In the genomic region with DNA sequence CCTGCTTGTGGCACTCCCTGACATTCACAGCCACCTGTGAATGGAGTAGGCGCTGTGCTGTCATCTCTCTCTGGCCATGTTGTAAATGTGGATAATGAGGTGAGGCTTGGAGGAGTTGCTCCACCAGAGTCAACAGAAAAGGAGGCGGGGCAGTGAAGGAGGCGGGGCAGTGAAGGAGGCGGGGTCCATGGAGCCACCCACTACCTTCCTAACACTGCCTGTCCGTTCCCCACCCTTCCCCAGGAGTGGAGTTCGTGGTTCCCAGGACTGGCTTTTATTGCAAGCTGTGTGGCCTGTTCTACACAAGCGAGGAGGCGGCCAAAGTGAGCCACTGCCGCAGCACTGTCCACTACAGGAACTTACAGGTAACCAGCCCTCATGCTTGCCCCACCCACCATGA, we compare ENCODE assay signal across 10 mouse cellular contexts. TPM values are rescaled to one million over a fixed set of nuclear protein-coding genes. Genes with fewer than 3 reads are reported as not detected.
DNase-seq lines count a peak whose midpoint lies in the region; ATAC-seq and TF ChIP-seq lines count a peak whose summit lies in the region.
"Had no signal": no experiment of that assay in that cellular context is flagged by ENCODE, and none has a peak within 500 bp of the region (broad histone marks: within the 10 kb centered on the region; RNA-seq: fewer than 3 reads in every experiment).

No protein-coding gene starts in this region.

- no peaks in the 10 kb centered on the region for H3K27me3 ChIP-seq in heart, embryonic 12.5 days (replicated peaks)
- no peaks in the 10 kb centered on the region for H3K27me3 ChIP-seq in limb, embryonic 10.5 days (ENCODE audit: low read depth, poor library complexity, severe bottlenecking)
- H3K27me3 ChIP-seq: CH12.LX had no signal

- peaks cover 21% of the 10 kb centered on the region for H3K4me1 ChIP-seq in heart, embryonic 12.5 days (replicated peaks)
- H3K4me1 ChIP-seq in limb, embryonic 10.5 days = peaks cover 28% of the 10 kb centered on the region

- intact Hi-C loops in heart, postnatal 10 days (cut with DNase I) = no loop called here
- intact Hi-C loops in left cerebral cortex, adult 2 months (cut with DNase I) = no loop called here

- H3K9ac ChIP-seq in heart, embryonic 12.5 days = no peak overlapping the region

- TF ChIP-seq CTCF in left cerebral cortex, adult 2 months (IDR thresholded peaks at IDR 0.05) = no peak

- no peaks in the 10 kb centered on the region for H3K9me3 ChIP-seq in heart, embryonic 12.5 days (replicated peaks)
- no peaks in the 10 kb centered on the region for H3K9me3 ChIP-seq in limb, embryonic 10.5 days (replicated peaks)

- peak; percentile 51; the same call in 1 of the 2 replicates for ATAC-seq in heart, embryonic 12.5 days (ENCODE audit: insufficient number of reproducible peaks, low FRiP score)
- no peak for ATAC-seq in frontal cortex, adult (ENCODE audit: low TSS enrichment)

- DNase-seq in heart, postnatal 10 days = no peak
- DNase-seq in ZHBTc4 (ENCODE audit: low read depth, low spot score) = peak; percentile 78
- peak; percentile 50 for DNase-seq in limb, embryonic 10.5 days (ENCODE audit: low spot score)
- peak; percentile 49 for DNase-seq in lung, postnatal 36 days
- no peak for DNase-seq in ovary, postnatal 36 days (ENCODE audit: low spot score)
- no peak for DNase-seq in left cerebral cortex, adult 2 months (ENCODE audit: extremely low spot score in 1 of 2, low spot score in 2 of 2)
- DNase-seq: heart, adult 11 months had no signal

- 59% methylated on average over 9 of the region's 9 CpGs for WGBS in heart, embryonic 12.5 days
- 13% methylated on average over 9 of the region's 9 CpGs for WGBS in limb, embryonic 10.5 days

- peaks cover 70% of the 10 kb centered on the region for H3K36me3 ChIP-seq in heart, embryonic 12.5 days
- no peaks in the 10 kb centered on the region for H3K36me3 ChIP-seq in limb, embryonic 10.5 days

- no peak overlapping the region for H3K4me3 ChIP-seq in heart, embryonic 12.5 days
- peak overlapping the region; percentile 18; the same call in 1 of the 2 replicates for H3K4me3 ChIP-seq in limb, embryonic 10.5 days
- H3K4me3 ChIP-seq in left cerebral cortex, adult 2 months = no peak overlapping the region

- no peak overlapping the region for H3K27ac ChIP-seq in heart, embryonic 12.5 days (ENCODE audit: poor library complexity, severe bottlenecking)
- H3K27ac ChIP-seq in limb, embryonic 10.5 days = peak overlapping the region; percentile 22
- H3K27ac ChIP-seq in left cerebral cortex, adult 2 months = no peak overlapping the region

- H3K4me2 ChIP-seq in heart, embryonic 12.5 days = no peak overlapping the region

RNA-seq across cellular contexts. Expression of a gene that starts 32.9 kb away (rescaled TPM):
- polyA plus RNA-seq in heart, embryonic 12.5 days (2016; fragmentation: Nextera tagmentation; extraction: Ambion mirVana) = 41.6 and 43.4 TPM in 2 replicates
- 10 to 100 TPM; 30.2 to 31.0 TPM for total RNA-seq in heart, postnatal 10 days (2021)
- polyA plus RNA-seq in limb, embryonic 10.5 days (2016; fragmentation: Nextera tagmentation; extraction: Ambion mirVana) = 38.1 and 56.1 TPM in 2 replicates
- 100 to 1,000 TPM; 102 to 114 TPM for total RNA-seq in left cerebral cortex, adult 2 months (2021)

Comparison
In these comparisons a context has a peak if more than half of its experiments do, and no peak if none do; other contexts are left out.
1. DNase-seq: peak in ZHBTc4 (single experiment), limb, embryonic 10.5 days (single experiment) and lung, postnatal 36 days (single experiment); none in heart, postnatal 10 days (0 of 2), ovary, postnatal 36 days (single experiment) and left cerebral cortex, adult 2 months (0 of 2).